Mouse (Mus musculus) liver, embryonic 16.5 days (tissue): ENCODE measurements around the gene Ddx49. TPM values are rescaled to one million over a fixed set of nuclear protein-coding genes. Genes with fewer than 3 reads are reported as not detected.

Experiments used
- ATAC-seq: fragments of 200-750 bp; cut with Nextera tagmentation; 2 replicates; pipeline ENCODE4 v1.8.0; 2017; ENCODE audit warnings: low read depth, mild to moderate bottlenecking, moderate number of reproducible peaks, moderate library complexity
- H3K27ac ChIP-seq: fragments of 300-500 bp; sonication (generic); 2 replicates; pipeline ENCODE4 v1.5.1; 2014; ENCODE audit warnings: mild to moderate bottlenecking, low read length
- H3K27me3 ChIP-seq: fragments of 300-500 bp; sonication (generic); 2 replicates; pipeline ENCODE4 v1.6.1; 2014; ENCODE audit warnings: low read depth, low read length, mixed read lengths; ENCODE audit not compliant: control insufficient read depth, insufficient read depth
- H3K36me3 ChIP-seq: fragments of 300-500 bp; sonication (generic); 2 replicates; pipeline ENCODE4 v1.6.1; 2014; ENCODE audit warnings: mild to moderate bottlenecking; ENCODE audit not compliant: control insufficient read depth, insufficient read depth
- H3K4me1 ChIP-seq: fragments of 300-500 bp; sonication (generic); 2 replicates; pipeline ENCODE4 v1.6.1; 2014; ENCODE audit warnings: low read depth, low read length, mixed read lengths; ENCODE audit not compliant: control insufficient read depth
- H3K4me2 ChIP-seq: fragments of 300-500 bp; sonication (generic); 2 replicates; pipeline ENCODE4 v1.6.1; 2014; ENCODE audit warnings: low read depth, low read length, mixed read lengths
- H3K4me3 ChIP-seq: fragments of 300-500 bp; sonication (generic); 2 replicates; pipeline ENCODE4 v1.5.1; 2014; ENCODE audit warnings: low read depth, mild to moderate bottlenecking, low read length
- H3K9ac ChIP-seq: fragments of 300-500 bp; sonication (generic); 2 replicates; pipeline ENCODE4 v1.6.1; 2014; ENCODE audit warnings: low read depth, low read length
- H3K9me3 ChIP-seq: fragments of 300-500 bp; sonication (generic); replicated peaks from 2 replicates; pipeline ENCODE4 v1.6.1; 2016; ENCODE audit warnings: low read length; ENCODE audit not compliant: control insufficient read depth
- WGBS: fragments of 180-500 bp; shearing (Covaris S2); extraction: QIAGEN DNeasy Blood & Tissue Kit; methylation state at CpG from one replicate; pipeline ENCODE4 v1.1.7; 2014; ENCODE audit not compliant: insufficient replicate concordance; 5-methylcytosine and 5-hydroxymethylcytosine counted together
- polyA plus RNA-seq: library from polyadenylated mRNA; unstranded; fragments of >200 nt; fragmentation: Nextera tagmentation; extraction: Ambion mirVana; gene quantifications from 2 replicates; pipeline ENCODE4 v1.2.1, GENCODE M21; 2015

Ddx49 gene
- polyA plus RNA-seq, 1 experiment from 2014 or later: 21.1 TPM

DNA sequence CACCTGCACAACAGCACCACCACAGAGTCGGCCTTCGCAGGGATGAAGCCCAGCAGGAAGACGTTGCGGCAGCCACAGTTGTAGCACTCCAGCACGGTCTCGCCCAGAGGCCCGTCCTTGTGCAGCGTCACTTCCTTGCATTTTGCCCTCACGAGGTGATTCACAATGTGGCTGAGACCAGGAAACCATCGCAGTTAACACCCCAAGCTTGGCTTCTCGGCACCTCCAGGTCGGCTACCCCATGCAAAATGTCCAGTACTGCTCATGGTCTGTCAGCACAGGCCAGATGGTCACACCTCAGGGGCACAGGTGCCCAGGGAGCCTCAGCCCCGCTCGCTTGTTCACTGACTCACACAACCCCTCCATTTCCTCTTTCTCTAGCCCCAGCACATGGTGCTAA is 39.7 kb upstream of the Ddx49 start:
- Histone ChIP-seq H3K27me3 (no peaks in the 10 kb centered on the region), H3K4me2 (no peak overlapping the region), H3K9me3 (no peaks in the 10 kb centered on the region), H3K4me1 (peaks cover 24% of the 10 kb centered on the region), H3K27ac (no peak overlapping the region), H3K9ac (no peak overlapping the region), H3K4me3 (no peak overlapping the region), H3K36me3 (peaks cover 78% of the 10 kb centered on the region)
- 86% methylated on average over 14 of the region's 14 CpGs for WGBS
- ATAC-seq: no peak

DNA sequence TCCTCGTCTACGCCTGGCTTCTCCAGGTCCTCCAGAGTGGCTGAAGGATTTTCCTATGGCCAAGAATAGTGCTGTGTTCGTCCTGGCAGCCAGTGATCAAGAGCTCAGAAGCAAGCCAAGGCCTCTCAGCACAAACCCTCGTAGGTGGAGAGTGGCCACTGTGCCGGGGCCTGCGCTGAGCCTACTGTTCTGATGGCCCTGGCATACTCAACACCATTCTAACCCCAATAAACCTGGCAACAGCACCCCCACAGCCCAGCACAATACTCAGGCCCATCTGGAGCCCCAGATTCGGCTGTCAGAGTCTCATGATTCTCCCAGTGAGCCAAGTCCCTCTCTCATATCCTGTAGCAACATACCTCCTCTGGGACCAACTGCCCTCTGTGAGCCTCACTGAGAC is 38.4 kb upstream of the Ddx49 start:
- peaks cover 14% of the 10 kb centered on the region for H3K4me1 ChIP-seq
- H3K27me3 ChIP-seq: no peaks in the 10 kb centered on the region
- H3K4me2 ChIP-seq: no peak overlapping the region
- no peak for ATAC-seq
- no peak overlapping the region for H3K4me3 ChIP-seq
- no peaks in the 10 kb centered on the region for H3K9me3 ChIP-seq
- peaks cover 87% of the 10 kb centered on the region for H3K36me3 ChIP-seq
- H3K27ac ChIP-seq: no peak overlapping the region
- H3K9ac ChIP-seq: no peak overlapping the region
- 91% methylated on average over 7 of the region's 7 CpGs for WGBS

DNA sequence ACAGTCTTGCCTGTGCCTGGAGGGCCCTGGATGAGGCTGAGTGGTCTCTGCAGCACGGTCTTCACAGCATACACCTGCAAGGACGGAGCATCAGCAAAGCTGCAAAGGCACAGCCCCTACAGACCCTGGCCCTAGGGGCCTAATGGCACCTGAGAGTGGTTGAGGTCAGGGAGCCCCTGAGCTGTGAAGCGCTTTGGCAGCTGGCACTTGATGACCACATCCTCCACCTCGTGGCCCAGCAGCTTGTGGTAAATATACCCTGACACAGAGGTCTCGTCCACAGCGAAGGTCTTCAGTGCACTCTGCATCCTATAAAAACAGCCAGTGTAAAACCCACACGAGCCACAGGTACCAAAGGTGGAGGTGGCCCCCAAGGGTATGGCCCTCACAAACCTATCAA is 36.6 kb upstream of the Ddx49 start:
- H3K4me3 ChIP-seq: no peak overlapping the region
- no peak for ATAC-seq
- peaks cover 98% of the 10 kb centered on the region for H3K36me3 ChIP-seq
- H3K4me1 ChIP-seq: no peaks in the 10 kb centered on the region
- no peak overlapping the region for H3K9ac ChIP-seq
- WGBS: 81% methylated on average over 7 of the region's 7 CpGs
- H3K9me3 ChIP-seq: no peaks in the 10 kb centered on the region
- no peaks in the 10 kb centered on the region for H3K27me3 ChIP-seq
- no peak overlapping the region for H3K4me2 ChIP-seq
- no peak overlapping the region for H3K27ac ChIP-seq

DNA sequence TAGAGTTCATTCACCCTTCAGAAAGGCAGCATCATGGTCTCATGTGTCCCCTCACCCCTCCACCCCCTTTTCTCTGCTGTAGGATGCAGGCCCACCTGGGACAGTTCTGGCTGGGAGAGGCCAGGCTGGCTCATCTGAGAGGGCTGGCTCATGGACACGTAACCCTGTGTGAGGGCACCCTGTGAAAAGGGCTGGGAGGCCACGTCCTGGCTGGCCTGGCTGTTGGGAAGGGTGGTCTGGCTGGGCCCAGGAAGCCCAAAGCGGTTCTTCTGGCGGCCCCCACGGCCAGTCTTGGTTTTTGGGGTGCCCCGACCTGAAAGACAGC is 30.6 kb upstream of the Ddx49 start:
- H3K36me3 ChIP-seq: peaks cover 71% of the 10 kb centered on the region
- WGBS: 86% methylated on average over 6 of the region's 6 CpGs
- H3K9me3 ChIP-seq: no peaks in the 10 kb centered on the region
- H3K4me3 ChIP-seq: no peak overlapping the region
- H3K4me2 ChIP-seq: no peak overlapping the region
- ATAC-seq: no peak
- no peak overlapping the region for H3K9ac ChIP-seq
- no peaks in the 10 kb centered on the region for H3K27me3 ChIP-seq
- peaks cover 22% of the 10 kb centered on the region for H3K4me1 ChIP-seq
- H3K27ac ChIP-seq: no peak overlapping the region

DNA sequence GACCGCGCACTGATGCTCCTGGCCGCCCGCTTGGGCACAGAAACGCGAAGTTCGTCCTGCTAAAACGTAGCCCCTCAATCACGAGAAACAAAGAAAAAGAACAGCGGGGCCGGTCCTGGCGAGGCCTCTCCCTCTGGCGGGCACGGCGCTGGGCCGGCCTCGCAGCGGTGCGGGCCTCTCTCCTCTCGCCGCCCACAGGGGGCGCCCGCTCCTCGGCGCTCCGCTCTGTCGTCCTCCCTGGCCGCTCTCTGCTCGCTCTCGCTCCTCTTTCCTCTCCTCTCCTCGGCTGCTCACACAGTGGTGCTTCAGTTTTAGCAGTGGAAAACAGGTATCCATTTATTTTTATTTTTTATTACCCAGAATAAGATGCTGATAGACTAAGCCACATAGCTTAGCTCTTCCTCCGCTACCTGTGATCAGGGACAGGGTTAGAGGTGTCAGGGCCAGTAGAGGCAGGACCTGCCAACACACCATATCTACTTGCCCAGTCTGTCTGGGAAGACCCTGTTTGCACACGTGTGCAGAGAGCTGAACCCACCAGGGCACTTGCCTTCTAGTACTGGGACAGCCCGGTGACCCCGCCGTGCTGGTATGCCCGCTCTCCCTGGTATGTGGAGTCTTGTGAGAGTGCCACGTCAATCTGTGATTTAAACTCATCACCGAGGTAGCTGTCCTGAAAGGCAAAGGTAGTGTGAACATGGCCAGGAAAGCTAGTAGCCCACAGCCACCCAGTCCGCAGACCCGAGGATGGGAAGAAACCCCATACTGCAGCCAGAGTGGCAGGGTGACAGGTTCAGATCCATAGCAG is 30.0 kb upstream of the Ddx49 start:
- no peak overlapping the region for H3K4me2 ChIP-seq
- H3K27me3 ChIP-seq: no peaks in the 10 kb centered on the region
- peak; percentile 37; the same call in 1 of the 2 replicates for ATAC-seq
- WGBS: 58% methylated on average over 40 of the region's 41 CpGs
- H3K9me3 ChIP-seq: no peaks in the 10 kb centered on the region
- no peak overlapping the region for H3K9ac ChIP-seq
- peaks cover 25% of the 10 kb centered on the region for H3K4me1 ChIP-seq
- H3K4me3 ChIP-seq: no peak overlapping the region
- H3K36me3 ChIP-seq: peaks cover 65% of the 10 kb centered on the region
- no peak overlapping the region for H3K27ac ChIP-seq

DNA sequence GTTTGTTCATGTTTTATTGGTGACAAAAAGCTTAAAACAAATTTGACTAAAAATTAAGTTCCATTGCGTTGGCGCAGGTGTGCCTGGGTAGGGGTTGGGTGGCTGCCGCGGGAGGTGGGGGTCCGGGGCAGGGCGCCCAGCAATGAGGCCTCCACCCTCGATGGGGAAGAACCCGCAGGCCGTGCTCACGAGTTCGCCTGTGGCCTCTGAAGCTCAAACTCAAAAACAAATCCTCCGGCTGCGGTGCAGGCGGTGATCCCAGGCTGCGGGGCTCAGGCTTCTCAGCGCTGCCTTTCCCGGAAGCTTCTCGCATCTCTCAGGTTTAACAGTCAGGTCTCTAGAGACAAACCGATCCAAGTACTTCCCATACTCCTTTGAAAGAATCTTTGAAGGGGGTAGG is 29.2 kb upstream of the Ddx49 start:
- no peak overlapping the region for H3K4me2 ChIP-seq
- peaks cover 25% of the 10 kb centered on the region for H3K4me1 ChIP-seq
- no peaks in the 10 kb centered on the region for H3K27me3 ChIP-seq
- 91% methylated on average over 19 of the region's 19 CpGs for WGBS
- no peaks in the 10 kb centered on the region for H3K9me3 ChIP-seq
- no peak overlapping the region for H3K27ac ChIP-seq
- peaks cover 58% of the 10 kb centered on the region for H3K36me3 ChIP-seq
- H3K9ac ChIP-seq: no peak overlapping the region
- H3K4me3 ChIP-seq: no peak overlapping the region
- no peak for ATAC-seq

DNA sequence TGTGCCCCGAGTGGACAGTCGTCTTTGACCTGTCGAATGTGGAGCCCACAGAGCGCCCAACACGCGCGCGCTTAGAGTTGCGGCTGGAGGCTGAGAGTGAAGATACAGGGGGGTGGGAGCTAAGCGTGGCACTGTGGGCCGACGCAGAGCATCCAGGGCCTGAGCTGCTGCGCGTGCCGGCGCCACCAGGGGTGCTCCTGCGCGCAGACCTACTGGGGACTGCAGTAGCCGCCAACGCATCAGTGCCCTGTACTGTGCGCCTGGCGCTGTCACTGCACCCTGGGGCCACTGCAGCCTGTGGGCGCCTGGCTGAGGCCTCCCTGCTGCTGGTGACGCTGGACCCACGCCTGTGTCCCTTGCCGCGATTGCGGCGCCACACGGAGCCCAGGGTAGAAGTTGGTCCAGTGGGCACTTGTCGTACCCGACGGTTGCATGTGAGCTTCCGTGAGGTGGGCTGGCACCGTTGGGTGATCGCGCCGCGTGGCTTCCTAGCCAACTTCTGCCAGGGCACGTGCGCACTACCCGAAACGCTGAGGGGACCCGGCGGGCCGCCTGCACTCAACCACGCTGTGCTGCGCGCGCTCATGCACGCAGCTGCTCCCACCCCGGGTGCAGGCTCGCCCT is 28.6 kb upstream of the Ddx49 start:
- Histone ChIP-seq H3K4me3 (no peak overlapping the region), H3K9ac (no peak overlapping the region), H3K4me2 (no peak overlapping the region), H3K4me1 (peaks cover 25% of the 10 kb centered on the region), H3K36me3 (peaks cover 51% of the 10 kb centered on the region), H3K27ac (no peak overlapping the region), H3K9me3 (no peaks in the 10 kb centered on the region), H3K27me3 (no peaks in the 10 kb centered on the region)
- WGBS: 54% methylated on average over 53 of the region's 53 CpGs
- ATAC-seq: peak; percentile 43; the same call in 1 of the 2 replicates

DNA sequence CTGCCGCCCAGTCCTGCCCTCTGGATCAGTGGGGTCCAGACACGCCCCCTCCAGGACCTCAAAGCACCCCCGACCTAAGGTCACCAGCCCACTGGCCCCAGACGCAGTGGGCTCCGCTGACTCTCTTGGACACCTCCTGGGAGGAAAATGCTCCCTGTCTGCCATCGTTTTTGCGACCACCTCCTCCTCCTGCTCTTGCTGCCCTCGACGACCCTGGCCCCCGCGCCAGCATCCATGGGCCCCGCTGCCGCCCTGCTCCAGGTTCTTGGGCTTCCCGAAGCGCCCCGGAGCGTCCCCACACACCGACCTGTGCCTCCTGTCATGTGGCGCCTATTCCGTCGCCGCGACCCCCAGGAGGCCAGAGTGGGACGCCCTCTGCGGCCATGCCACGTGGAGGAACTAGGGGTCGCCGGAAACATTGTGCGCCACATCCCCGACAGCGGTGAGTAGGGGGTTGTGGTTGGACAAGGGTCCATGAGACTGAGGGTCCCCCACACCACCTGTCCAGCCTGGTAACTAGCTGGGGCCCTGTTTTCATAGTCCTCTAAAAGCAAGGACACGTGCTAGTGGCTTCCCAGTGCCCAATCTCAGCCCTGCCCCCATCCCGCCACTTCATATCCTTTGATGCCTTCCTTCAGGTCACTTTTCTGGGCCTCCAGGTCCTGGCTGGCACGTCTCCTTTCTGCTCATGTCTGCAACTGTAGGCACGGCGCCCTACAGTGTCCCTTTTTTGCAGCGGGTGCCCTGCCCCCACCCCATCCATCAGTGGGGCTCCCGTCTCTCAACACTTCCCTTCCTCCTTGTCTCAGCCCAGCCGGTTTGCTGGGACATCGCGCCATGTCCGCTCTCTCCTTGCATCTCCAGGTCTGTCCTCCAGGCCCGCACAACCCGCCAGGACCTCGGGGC is 27.8 kb upstream of the Ddx49 start:
- no peaks in the 10 kb centered on the region for H3K27me3 ChIP-seq
- no peak overlapping the region for H3K4me3 ChIP-seq
- H3K4me1 ChIP-seq: peaks cover 25% of the 10 kb centered on the region
- H3K4me2 ChIP-seq: no peak overlapping the region
- peaks cover 43% of the 10 kb centered on the region for H3K36me3 ChIP-seq
- H3K9ac ChIP-seq: no peak overlapping the region
- ATAC-seq: no peak
- WGBS: 13% methylated on average over 45 of the region's 45 CpGs
- H3K27ac ChIP-seq: no peak overlapping the region
- no peaks in the 10 kb centered on the region for H3K9me3 ChIP-seq
